Mouse (Mus musculus) bone marrow, adult 2 months (tissue): ENCODE data around the gene Stip1. TPM values are rescaled to one million over a fixed set of nuclear protein-coding genes. Genes with fewer than 3 reads are reported as not detected.

Source experiments
- H3K27ac ChIP-seq: fragments of 200-500 bp; 2 replicates; pipeline ENCODE4 v1.5.1; 2012; ENCODE audit warnings: low read depth, mild to moderate bottlenecking, control low read depth, inconsistent platforms, low read length; ENCODE audit not compliant: control insufficient read depth, poor library complexity, insufficient read depth
- H3K4me1 ChIP-seq: fragments of 200-500 bp; 2 replicates; pipeline ENCODE4 v1.6.1; 2011; ENCODE audit warnings: low read length; ENCODE audit not compliant: control insufficient read depth, insufficient read depth
- H3K4me3 ChIP-seq: fragments of 200-500 bp; replicated peaks from 2 replicates; pipeline ENCODE3; 2011; ENCODE audit warnings: mild to moderate bottlenecking, low read depth, low read length, control low read depth; ENCODE audit not compliant: control insufficient read depth
- CTCF ChIP-seq: fragments of 200-500 bp; IDR thresholded peaks from 2 replicates; pipeline ENCODE4 v1.5.1; 2011; ENCODE audit warnings: low read length, control low read depth; ENCODE audit not compliant: control insufficient read depth, insufficient read depth
- POLR2A ChIP-seq: fragments of 200-500 bp; IDR thresholded peaks from 2 replicates; pipeline ENCODE4 v1.6.1; 2011; ENCODE audit warnings: low read depth, mild to moderate bottlenecking, control low read depth, low read length, borderline replicate concordance; ENCODE audit not compliant: control insufficient read depth
- WGBS: fragments of 180-500 bp; shearing (Covaris S2); methylation state at CpG from one replicate; pipeline ENCODE4 v1.1.7; 2018; 5-methylcytosine and 5-hydroxymethylcytosine counted together
- polyA plus RNA-seq: library from polyadenylated mRNA; stranded (reverse); fragments of >200 nt; gene quantifications from 2 replicates; pipeline ENCODE4 v1.2.4, GENCODE M21; 2011; ENCODE audit warnings: low replicate concordance; ENCODE audit not compliant: missing spikeins, insufficient read depth, insufficient read length

The Stip1 gene
- polyA plus RNA-seq, 1 experiment, result 95.7 TPM

- Histone ChIP-seq H3K4me3 (no peak overlapping the region), H3K27ac (no peak overlapping the region), H3K4me1 (peaks cover 4% of the 10 kb centered on the region; the same call in 1 of the 2 replicates)
- WGBS, result 51% methylated on average over 20 of the region's 20 CpGs
- no peak for TF ChIP-seq POLR2A
- TF ChIP-seq CTCF, result no peak
Measured at GRCm38 (mm10) chr19:7067344-7068050, 27.7 kb upstream of the Stip1 start.

GRCm38 (mm10) chr19:7066828-7067342 is 27.1 kb upstream of the Stip1 start:
- Histone ChIP-seq H3K4me3 (no peak overlapping the region), H3K4me1 (peaks cover 4% of the 10 kb centered on the region; the same call in 1 of the 2 replicates), H3K27ac (no peak overlapping the region; the same call in 1 of the 2 replicates)
- no peak for TF ChIP-seq POLR2A
- no peak for TF ChIP-seq CTCF
- 27% methylated on average over 8 of the region's 8 CpGs for WGBS

- H3K4me1 ChIP-seq, result peaks cover 4% of the 10 kb centered on the region; the same call in 1 of the 2 replicates
- TF ChIP-seq CTCF, result no peak
- no peak for TF ChIP-seq POLR2A
- no peak overlapping the region; the same call in 1 of the 2 replicates for H3K27ac ChIP-seq
- 31% methylated on average over 15 of the region's 15 CpGs for WGBS
- no peak overlapping the region for H3K4me3 ChIP-seq
Measured at GRCm38 (mm10) chr19:7066034-7066827, 26.5 kb upstream of the Stip1 start.

- H3K4me3 ChIP-seq, result no peak overlapping the region
- H3K27ac ChIP-seq, result no peak overlapping the region
- TF ChIP-seq CTCF, result peak; percentile 100
- no peak for TF ChIP-seq POLR2A
- WGBS, result 3% methylated on average over 3 of the region's 3 CpGs
- peaks cover 4% of the 10 kb centered on the region; the same call in 1 of the 2 replicates for H3K4me1 ChIP-seq
Measured at GRCm38 (mm10) chr19:7064571-7064970, 24.8 kb upstream of the Stip1 start.

DNA sequence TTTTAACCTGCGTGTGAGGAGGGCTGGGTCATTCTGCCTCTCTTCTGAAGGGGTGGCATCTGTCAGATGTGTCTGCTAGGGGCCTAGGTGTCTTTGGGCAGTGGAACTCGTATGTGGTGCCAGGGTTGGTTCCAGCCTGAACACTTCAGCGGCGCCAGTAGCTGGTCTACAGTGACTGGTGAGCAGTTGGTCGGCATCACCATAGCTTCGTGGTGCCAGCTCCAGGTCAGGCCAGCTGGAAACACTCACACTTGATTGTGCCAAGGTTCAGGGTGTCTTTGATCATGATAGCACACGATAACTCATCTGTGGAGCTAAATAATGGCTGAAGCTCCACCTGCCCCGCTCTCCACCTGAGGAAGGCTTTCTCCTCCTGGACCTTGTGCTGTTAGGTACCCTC is 23.1 kb upstream of the Stip1 start:
- no peak for TF ChIP-seq CTCF
- TF ChIP-seq POLR2A, result no peak
- 87% methylated on average over 8 of the region's 8 CpGs for WGBS
- no peak overlapping the region for H3K4me3 ChIP-seq
- H3K27ac ChIP-seq, result no peak overlapping the region
- peaks cover 4% of the 10 kb centered on the region; the same call in 1 of the 2 replicates for H3K4me1 ChIP-seq

- no peak overlapping the region for H3K4me3 ChIP-seq
- H3K27ac ChIP-seq, result no peak overlapping the region
- WGBS, result 82% methylated on average over 5 of the region's 5 CpGs
Measured at GRCm38 (mm10) chr19:7062110-7062509, 22.3 kb upstream of the Stip1 start.

GRCm38 (mm10) chr19:7058541-7058940 is 18.8 kb upstream of the Stip1 start:
- peaks cover 5% of the 10 kb centered on the region for H3K4me1 ChIP-seq
- H3K27ac ChIP-seq, result no peak overlapping the region
- no peak for TF ChIP-seq POLR2A
- no peak overlapping the region for H3K4me3 ChIP-seq
- WGBS, result 92% methylated on average over 6 of the region's 6 CpGs

More at GRCm38 (mm10) chr19:7062110-7062509, 22.3 kb upstream of the Stip1 start:
- no peak for TF ChIP-seq POLR2A
- H3K4me1 ChIP-seq, result peaks cover 6% of the 10 kb centered on the region

DNA sequence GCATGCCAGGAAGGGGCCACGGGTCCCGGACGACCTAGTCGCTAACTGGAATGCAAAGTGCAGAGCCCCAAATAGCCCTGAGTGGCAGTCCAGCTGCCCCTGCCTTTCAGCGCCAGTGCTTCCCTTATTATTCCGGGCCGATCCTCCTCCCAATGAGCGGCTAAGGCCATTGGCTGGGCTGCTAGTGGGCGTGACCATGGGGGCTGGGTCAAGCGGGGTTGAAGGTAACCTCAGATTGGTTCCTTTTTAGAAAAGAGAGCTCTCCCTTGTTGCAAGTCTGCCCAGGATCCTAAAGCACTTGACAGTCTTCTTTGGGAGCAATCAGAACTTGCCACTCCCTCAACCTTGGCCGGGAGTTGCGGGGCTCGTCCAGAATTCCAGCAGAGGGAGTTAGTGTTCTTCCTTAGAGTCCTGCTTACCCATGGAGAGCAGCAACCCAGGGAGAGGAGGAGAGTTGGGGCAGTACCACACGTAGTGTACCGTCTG is 18.0 kb upstream of the Stip1 start:
- WGBS, result 7% methylated on average over 15 of the region's 15 CpGs
- peak overlapping the region; percentile 42 for H3K4me3 ChIP-seq
- H3K27ac ChIP-seq, result no peak overlapping the region
- TF ChIP-seq CTCF (no peak), POLR2A (peak; percentile 34; the same call in 1 of the 2 replicates)
- H3K4me1 ChIP-seq, result peaks cover 5% of the 10 kb centered on the region
